Mouse (Mus musculus) granulocyte monocyte progenitor cell, adult 5-6 weeks (primary cell): ENCODE data around the gene Dpp8. TPM values are rescaled to one million over a fixed set of nuclear protein-coding genes. Genes with fewer than 3 reads are reported as not detected.

ENCODE experiments used
- ATAC-seq: replicated peaks from 2 replicates; pipeline ENCODE4 v1.8.0; 2016; ENCODE audit warnings: mild to moderate bottlenecking, moderate TSS enrichment, inconsistent platforms; ENCODE audit not compliant: poor library complexity, severe bottlenecking
- total RNA-seq, 2 experiments: library from RNA; stranded (forward) in 1 of 2; stranded (reverse) in 1 of 2; fragments of 200-712, 200-1000 nt in 1 of 2; fragments of >200 nt in 1 of 2; fragmentation: Nextera tagmentation in 1 of 2; gene quantifications; 2 replicates each; pipeline ENCODE4 v1.2.3; 2014 to 2017

Dpp8 gene
- total RNA-seq, 2 experiments from 2014 or later: 78.6 to 93.8 TPM

GRCm38 (mm10) chr9:65123552-65124168, 91.4 kb downstream of the Dpp8 start:
- ATAC-seq: peak; percentile 81

GRCm38 (mm10) chr9:65128123-65128815, 96.1 kb downstream of the Dpp8 start:
- peak; percentile 71 for ATAC-seq

GRCm38 (mm10) chr9:65131717-65132116, 99.5 kb downstream of the Dpp8 start:
- ATAC-seq: peak; percentile 47

Other genes with a start within 250 kb of the Dpp8 start
- 39.8 and 61.0 TPM in 2 replicates for gene Dennd4a, start 221.1 kb upstream of the Dpp8 start, total RNA-seq (2014; fragmentation: Nextera tagmentation)
- gene Dennd4a, start 221.1 kb upstream of the Dpp8 start, total RNA-seq (2017): 27.5 and 28.0 TPM in 2 replicates
- gene Slc24a1, start 80.8 kb upstream of the Dpp8 start, total RNA-seq (2014; fragmentation: Nextera tagmentation): not detected in 2 replicates
- gene Slc24a1, start 80.8 kb upstream of the Dpp8 start, total RNA-seq (2017): not detected in 2 replicates
- 27.8 and 39.6 TPM in 2 replicates for gene Ints14, start 71.5 kb upstream of the Dpp8 start, total RNA-seq (2014; fragmentation: Nextera tagmentation)
- 29.8 and 32.1 TPM in 2 replicates for gene Ints14, start 71.5 kb upstream of the Dpp8 start, total RNA-seq (2017)
- gene Hacd3, start 10.7 kb upstream of the Dpp8 start, total RNA-seq (2014; fragmentation: Nextera tagmentation): 26.9 and 30.3 TPM in 2 replicates
- gene Hacd3, start 10.7 kb upstream of the Dpp8 start, total RNA-seq (2017): 43.8 and 60.3 TPM in 2 replicates
- gene Igdcc4, start 69.1 kb downstream of the Dpp8 start, total RNA-seq (2014; fragmentation: Nextera tagmentation): 0.38 TPM in 1 of 2 replicates, not detected in the other
- gene Igdcc4, start 69.1 kb downstream of the Dpp8 start, total RNA-seq (2017): 0.15 and 0.17 TPM in 2 replicates
- gene Igdcc3, start 108.8 kb downstream of the Dpp8 start, total RNA-seq (2014; fragmentation: Nextera tagmentation): not detected in 2 replicates
- not detected in 2 replicates for gene Igdcc3, start 108.8 kb downstream of the Dpp8 start, total RNA-seq (2017)
- gene Parp16, start 162.9 kb downstream of the Dpp8 start, total RNA-seq (2014; fragmentation: Nextera tagmentation): 2.1 and 8.0 TPM in 2 replicates
- 1.4 and 2.2 TPM in 2 replicates for gene Parp16, start 162.9 kb downstream of the Dpp8 start, total RNA-seq (2017)
- gene Cilp, start 232.8 kb downstream of the Dpp8 start, total RNA-seq (2014; fragmentation: Nextera tagmentation): not detected in 2 replicates
- not detected in 2 replicates for gene Cilp, start 232.8 kb downstream of the Dpp8 start, total RNA-seq (2017)